Mouse (Mus musculus) intestine, embryonic 16.5 days (tissue): Measurements from ENCODE around the gene Syn1. TPM values are rescaled to one million over a fixed set of nuclear protein-coding genes. Genes with fewer than 3 reads are reported as not detected.

Experiments used
- ATAC-seq: fragments of 200-750 bp; cut with Nextera tagmentation; 2 replicates; pipeline ENCODE4 v1.8.0; 2017; ENCODE audit warnings: moderate TSS enrichment, moderate library complexity
- H3K27ac ChIP-seq: fragments of 300-500 bp; sonication (generic); 2 replicates; pipeline ENCODE4 v1.5.1; 2014; ENCODE audit warnings: mild to moderate bottlenecking, low read length
- H3K27me3 ChIP-seq: fragments of 300-500 bp; sonication (generic); replicated peaks from 2 replicates; pipeline ENCODE4 v1.6.1; 2014; ENCODE audit warnings: low read length, control low read depth, mixed read lengths; ENCODE audit not compliant: control insufficient read depth, insufficient read depth
- H3K36me3 ChIP-seq: fragments of 300-500 bp; sonication (generic); 2 replicates; pipeline ENCODE4 v1.6.1; 2014; ENCODE audit warnings: low read length, control low read depth; ENCODE audit not compliant: control insufficient read depth, insufficient read depth
- H3K4me1 ChIP-seq: fragments of 300-500 bp; sonication (generic); 2 replicates; pipeline ENCODE4 v1.6.1; 2014; ENCODE audit warnings: low read length, control low read depth, mixed read lengths; ENCODE audit not compliant: control insufficient read depth, insufficient read depth
- H3K4me2 ChIP-seq: fragments of 300-500 bp; sonication (generic); 2 replicates; pipeline ENCODE4 v1.6.1; 2014; ENCODE audit warnings: low read depth, low read length, control low read depth
- H3K4me3 ChIP-seq: fragments of 300-500 bp; sonication (generic); 2 replicates; pipeline ENCODE4 v1.5.1; 2014; ENCODE audit warnings: mild to moderate bottlenecking, low read length
- H3K9ac ChIP-seq: fragments of 300-500 bp; sonication (generic); 2 replicates; pipeline ENCODE4 v1.6.1; 2014; ENCODE audit warnings: low read depth, low read length
- H3K9me3 ChIP-seq: fragments of 300-500 bp; sonication (generic); 2 replicates; pipeline ENCODE4 v1.6.1; 2016; ENCODE audit warnings: low read length, control low read depth; ENCODE audit not compliant: control insufficient read depth
- WGBS: fragments of 180-500 bp; shearing (Covaris S2); extraction: QIAGEN DNeasy Blood & Tissue Kit; methylation state at CpG from one replicate; pipeline ENCODE4 v1.1.7; 2014; 5-methylcytosine and 5-hydroxymethylcytosine counted together
- microRNA-seq: library from miRNA; unstranded; fragments of <30 nt; microRNA quantifications from one replicate; pipeline ENCODE4, GENCODE M21; 2016
- polyA plus RNA-seq: library from polyadenylated mRNA; unstranded; fragments of >200 nt; fragmentation: Nextera tagmentation; extraction: Ambion mirVana; gene quantifications from 2 replicates; pipeline ENCODE4 v1.2.1, GENCODE M21; 2015

Gene Syn1
- polyA plus RNA-seq, 1 experiment from 2014 or later: 1.2 TPM

- Histone ChIP-seq H3K9ac (no peak overlapping the region), H3K27me3 (no peaks in the 10 kb centered on the region), H3K4me3 (no peak overlapping the region), H3K36me3 (no peaks in the 10 kb centered on the region), H3K4me1 (no peaks in the 10 kb centered on the region), H3K9me3 (no peaks in the 10 kb centered on the region), H3K27ac (no peak overlapping the region), H3K4me2 (no peak overlapping the region)
- ATAC-seq: peak; percentile 88
- WGBS: 30% methylated on average over 5 of the region's 5 CpGs
These were observed 91.9 kb downstream of the Syn1 start for GRCm38 (mm10) chrX:20828934-20829333.

- no peaks in the 10 kb centered on the region for H3K4me1 ChIP-seq
- H3K9me3 ChIP-seq: no peaks in the 10 kb centered on the region
- ATAC-seq: peak; percentile 68
- 36% methylated on average over 7 of the region's 8 CpGs for WGBS
- peak overlapping the region; percentile 56; the same call in 1 of the 2 replicates for H3K9ac ChIP-seq
- H3K27me3 ChIP-seq: no peaks in the 10 kb centered on the region
- H3K4me3 ChIP-seq: peak overlapping the region; percentile 44
- no peaks in the 10 kb centered on the region for H3K36me3 ChIP-seq
- no peak overlapping the region; the same call in 1 of the 2 replicates for H3K27ac ChIP-seq
- H3K4me2 ChIP-seq: peak overlapping the region; percentile 66
These were observed 100.9 kb downstream of the Syn1 start for GRCm38 (mm10) chrX:20819708-20820426.

- Histone ChIP-seq H3K4me2 (peak overlapping the region; percentile 66), H3K27me3 (no peaks in the 10 kb centered on the region), H3K36me3 (no peaks in the 10 kb centered on the region), H3K27ac (no peak overlapping the region; the same call in 1 of the 2 replicates), H3K9me3 (no peaks in the 10 kb centered on the region), H3K4me3 (peak overlapping the region; percentile 44), H3K9ac (peak overlapping the region; percentile 56), H3K4me1 (no peaks in the 10 kb centered on the region)
- peak; percentile 95 for ATAC-seq
- 18% methylated on average over 19 of the region's 19 CpGs for WGBS
These were observed 101.6 kb downstream of the Syn1 start for GRCm38 (mm10) chrX:20819204-20819628.

- H3K4me3 ChIP-seq: no peak overlapping the region
- no peak overlapping the region for H3K27ac ChIP-seq
- H3K36me3 ChIP-seq: no peaks in the 10 kb centered on the region
- H3K9me3 ChIP-seq: no peaks in the 10 kb centered on the region
- no peak for ATAC-seq
- no peak overlapping the region for H3K4me2 ChIP-seq
- H3K27me3 ChIP-seq: no peaks in the 10 kb centered on the region
- no peaks in the 10 kb centered on the region for H3K4me1 ChIP-seq
- H3K9ac ChIP-seq: no peak overlapping the region
- 75% methylated on average over 6 of the region's 6 CpGs for WGBS
These were observed 103.8 kb downstream of the Syn1 start for GRCm38 (mm10) chrX:20816974-20817373.

Small RNA genes within 50 kb of the gene (microRNA-seq; reads per million reads assigned to microRNA genes)
- gene Gm24824 (not detected), gene Mir5617 (not detected)

Other genes with a start within 250 kb of the Syn1 start
- gene Cdk16, start 233.1 kb downstream of the Syn1 start, polyA plus RNA-seq: 83.0 and 89.0 TPM in 2 replicates
- 25.6 and 27.6 TPM in 2 replicates for gene Usp11, start 217.1 kb downstream of the Syn1 start, polyA plus RNA-seq
- gene Araf, start 123.2 kb downstream of the Syn1 start, polyA plus RNA-seq: 113 and 116 TPM in 2 replicates
- gene Timp1, start 50.8 kb downstream of the Syn1 start, polyA plus RNA-seq: 14.2 and 16.9 TPM in 2 replicates
- 7.0 and 8.0 TPM in 2 replicates for gene Cfp, start 10.6 kb upstream of the Syn1 start, polyA plus RNA-seq
- 7.3 and 7.6 TPM in 2 replicates for gene Elk1, start 29.6 kb upstream of the Syn1 start, polyA plus RNA-seq
- 59.3 and 63.5 TPM in 2 replicates for gene Uxt, start 41.0 kb upstream of the Syn1 start, polyA plus RNA-seq
- 3.3 and 4.1 TPM in 2 replicates for gene Zfp182, start 141.3 kb upstream of the Syn1 start, polyA plus RNA-seq
- gene Spaca5, start 147.4 kb upstream of the Syn1 start, polyA plus RNA-seq: not detected in 2 replicates
- 1.0 and 1.1 TPM in 2 replicates for gene Zfp300, start 168.5 kb upstream of the Syn1 start, polyA plus RNA-seq
- not detected in 2 replicates for gene Ssxa1, start 194.8 kb upstream of the Syn1 start, polyA plus RNA-seq